Mouse (Mus musculus) heart, embryonic 14.5 days (tissue): Measurements from ENCODE around the gene Car5a. TPM values are rescaled to one million over a fixed set of nuclear protein-coding genes. Genes with fewer than 3 reads are reported as not detected.

Experiments
- microRNA-seq: library from miRNA; unstranded; fragments of <30 nt; microRNA quantifications from one replicate; pipeline ENCODE4, GENCODE M21; 2016
- polyA plus RNA-seq: library from polyadenylated mRNA; unstranded; fragments of >200 nt; fragmentation: Nextera tagmentation; extraction: Ambion mirVana; gene quantifications from 2 replicates; pipeline ENCODE4 v1.2.1, GENCODE M21; 2014

Gene Car5a
- polyA plus RNA-seq, 1 experiment from 2014 or later = not detected

Small RNA genes lying within 50 kb of the gene (microRNA-seq; reads per million reads assigned to microRNA genes)
- not detected for gene Mir7237

Other genes starting within 250 kb of the Car5a start
- 0.15 and 0.18 TPM in 2 replicates for gene Jph3, start 215.3 kb downstream of the Car5a start, polyA plus RNA-seq
- gene Klhdc4, start 115.3 kb downstream of the Car5a start, polyA plus RNA-seq = 20.8 and 20.9 TPM in 2 replicates
- 18.7 and 18.8 TPM in 2 replicates for gene Slc7a5, start 37.2 kb downstream of the Car5a start, polyA plus RNA-seq
- 21.2 and 24.8 TPM in 2 replicates for gene Banp, start 4.8 kb upstream of the Car5a start, polyA plus RNA-seq